Mouse (Mus musculus) adrenal gland, adult 8-10 months (tissue): ENCODE measurements at regions not wholly inside any gene's neighbourhood (a gene's known extent, or its start where the extent isn't known, plus 50 kb on each side); places are given as distances from the start of the nearest gene placed in this dataset.
A peak's percentile ranks its signal among the peaks of the same experiment; 100 is the strongest.

ENCODE experiments used
- DNase-seq: peaks from one replicate; pipeline ENCODE4 v3.0.0; 2022

DNA sequence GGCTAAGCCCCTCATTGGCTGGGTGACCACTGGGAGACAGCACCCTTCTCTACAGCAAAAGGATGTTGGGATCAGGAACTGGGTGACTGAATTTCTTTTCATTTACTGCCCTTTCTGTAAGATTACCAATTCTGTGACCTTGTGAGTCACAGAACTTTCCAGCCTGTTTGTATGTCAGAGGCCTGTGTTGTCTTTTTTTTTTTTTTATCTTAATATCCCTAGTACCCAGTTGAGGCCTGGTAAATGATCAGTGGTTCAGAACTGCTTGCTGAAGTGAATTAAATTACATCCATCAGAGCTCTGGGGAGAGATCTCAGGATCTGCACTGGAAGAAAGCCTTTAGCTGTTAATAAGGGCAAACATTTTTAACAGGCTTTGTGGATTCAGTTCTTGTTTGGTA is 114.8 kb upstream of the Zfp648 start:
- DNase-seq = no peak

DNA sequence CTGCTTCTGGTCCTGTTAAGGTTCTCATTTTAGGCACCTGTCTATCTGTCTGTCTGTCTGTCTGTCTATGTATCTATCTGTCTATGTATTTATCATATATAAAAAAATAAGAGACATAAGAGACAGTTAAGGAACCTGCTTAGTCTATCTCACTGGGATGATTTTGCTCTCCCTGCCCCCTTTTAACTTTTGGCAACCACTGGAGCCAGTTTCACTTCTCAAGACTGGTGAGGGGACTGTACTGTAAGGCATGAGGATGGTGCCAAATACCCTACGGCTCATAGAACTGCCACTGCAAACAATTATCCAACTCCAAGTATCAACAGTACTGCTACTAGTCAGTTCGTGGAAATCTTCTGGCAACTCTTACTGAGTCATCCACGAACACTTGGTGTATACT is 111.2 kb upstream of the Zfp648 start:
- no peak for DNase-seq

DNA sequence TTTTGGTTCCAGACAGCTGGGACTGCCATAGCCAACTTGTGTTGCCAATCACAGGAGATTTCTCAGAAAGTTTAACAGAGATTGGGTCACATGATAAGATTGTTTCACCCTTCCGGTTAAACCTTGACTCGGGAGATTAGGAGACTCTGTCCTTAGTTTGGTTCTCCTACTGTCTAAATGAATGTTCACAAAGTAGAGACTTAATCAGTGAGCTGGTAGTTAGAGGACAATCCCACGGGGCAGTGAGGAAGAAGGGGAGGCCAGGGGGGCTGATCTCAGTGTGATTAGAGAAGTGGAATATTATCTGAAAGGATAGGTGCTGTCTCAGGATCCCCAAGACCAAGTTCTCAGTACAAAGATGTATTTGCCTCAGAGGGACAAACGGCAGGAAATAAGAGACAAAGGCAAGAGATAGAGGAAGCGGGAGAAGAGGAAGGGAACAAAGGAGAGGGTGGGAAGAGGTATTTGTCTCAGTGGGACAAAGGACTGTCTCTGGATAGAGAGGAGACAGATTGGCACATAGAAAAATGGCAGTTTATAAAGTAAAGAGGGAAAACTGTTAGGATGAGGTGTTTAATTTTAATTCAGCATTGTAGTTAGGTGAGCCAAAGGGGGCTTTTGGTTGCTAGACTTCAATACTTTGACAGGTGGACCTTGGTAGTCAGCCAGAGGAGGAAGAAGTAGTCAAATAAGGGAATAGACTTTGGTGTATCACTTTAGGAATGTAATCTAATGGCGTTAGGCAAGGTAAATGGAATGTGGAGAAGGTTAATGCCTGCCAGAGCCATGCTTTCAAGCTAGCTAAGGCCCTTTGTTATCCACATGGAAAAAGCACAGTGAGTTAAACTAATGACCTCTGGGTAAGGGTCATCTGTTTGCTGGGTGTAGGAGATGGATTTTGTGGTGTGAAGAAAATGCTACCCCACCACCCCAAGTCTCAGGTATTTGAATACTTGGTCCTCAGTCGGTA is 110.2 kb upstream of the Zfp648 start:
- DNase-seq = no peak

DNA sequence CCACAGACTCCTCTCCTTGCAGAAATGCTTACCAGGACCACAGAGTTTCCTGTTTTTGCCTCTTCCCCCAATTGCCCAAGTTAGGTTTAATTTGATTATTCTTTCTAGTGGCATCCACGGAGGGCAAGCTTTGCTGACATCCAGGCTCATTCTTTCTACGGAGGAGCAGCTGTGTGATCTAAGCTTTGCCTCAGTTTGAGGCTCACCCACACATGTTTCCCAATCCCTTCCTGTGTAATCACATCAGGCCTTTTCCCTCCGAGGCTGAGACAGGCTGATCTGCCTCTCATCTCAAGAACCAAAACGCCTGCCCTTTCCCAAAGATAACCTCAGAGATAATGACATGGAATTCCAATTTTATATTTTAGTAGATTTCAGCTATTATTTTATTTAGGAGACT is 107.4 kb upstream of the Zfp648 start:
- no peak for DNase-seq

DNA sequence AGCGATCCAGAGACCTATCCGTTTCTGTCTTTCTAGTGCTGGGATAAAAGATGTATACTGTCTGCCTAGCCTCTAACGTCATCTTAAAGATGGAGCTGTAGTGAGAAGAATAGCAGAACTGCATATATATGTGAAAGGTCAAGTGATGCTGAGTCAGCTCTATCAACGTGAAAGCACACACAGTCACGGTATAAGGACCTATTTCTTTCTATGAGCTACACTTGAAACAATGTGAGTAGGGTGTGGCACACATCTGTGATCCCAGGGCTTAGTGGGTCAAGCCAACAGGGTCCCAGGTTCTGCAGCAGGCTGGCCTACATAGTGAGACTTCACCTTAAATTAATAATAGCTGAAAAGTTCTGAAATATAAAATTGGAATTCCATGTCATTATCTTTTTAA is 106.6 kb upstream of the Zfp648 start:
- no peak for DNase-seq

DNA sequence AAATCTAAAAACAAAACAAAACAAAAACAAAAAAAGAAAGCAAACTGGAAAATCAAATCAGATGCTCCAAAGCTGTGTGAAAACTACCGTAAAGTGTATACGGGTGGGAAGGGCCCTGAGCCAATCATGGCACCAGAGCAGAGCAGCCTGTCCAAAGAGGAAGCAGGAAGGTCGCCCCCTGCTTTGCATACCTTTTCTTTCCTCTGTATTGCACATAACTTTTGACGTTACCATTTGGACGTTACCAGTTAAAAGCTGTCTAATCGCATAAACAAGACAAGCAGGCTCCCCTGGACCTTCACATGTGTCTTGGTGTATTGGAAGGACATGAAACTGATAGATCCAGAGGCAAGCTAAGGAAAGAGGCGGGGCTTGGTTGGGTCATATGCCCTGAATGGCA is 104.9 kb upstream of the Zfp648 start:
- no peak for DNase-seq

DNA sequence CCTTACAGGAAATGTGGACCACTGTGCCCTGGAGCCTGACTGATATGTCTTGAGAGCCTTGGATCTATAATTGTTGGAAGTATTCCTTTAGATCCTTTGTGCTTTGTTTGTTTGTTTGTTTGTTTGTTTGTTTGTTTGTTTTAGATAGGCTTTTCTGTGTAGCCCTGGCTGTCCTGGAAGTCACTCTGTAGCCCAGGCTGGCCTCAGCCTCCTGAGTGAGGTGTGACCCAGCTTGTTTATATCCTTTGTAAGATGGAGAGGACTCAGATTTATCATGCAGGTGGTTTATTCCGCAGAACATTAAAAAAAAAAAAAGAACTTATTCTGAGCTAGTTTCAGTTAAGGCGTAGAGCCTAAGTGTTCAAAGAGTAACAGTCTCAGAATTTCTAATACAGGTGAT is 104.1 kb upstream of the Zfp648 start:
- no peak for DNase-seq

DNA sequence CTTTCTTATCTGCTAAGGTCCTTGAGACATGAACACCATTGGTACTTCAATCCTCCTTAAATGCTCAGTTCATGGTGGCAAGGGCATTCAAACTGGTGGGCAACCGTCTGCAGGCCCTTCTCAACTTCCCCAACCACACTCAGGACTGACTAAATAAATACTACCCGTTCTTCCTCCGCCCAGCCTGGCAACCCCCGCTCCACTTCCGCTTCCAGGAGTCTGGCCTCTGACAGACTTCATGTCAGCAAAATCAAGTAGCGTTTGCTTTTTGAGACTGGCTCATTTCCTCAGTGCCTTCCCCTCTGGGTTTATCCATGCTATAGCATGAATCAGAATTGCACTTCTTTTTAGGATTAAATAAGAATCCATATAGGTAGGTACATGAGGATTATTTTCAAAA is 103.3 kb upstream of the Zfp648 start:
- no peak for DNase-seq

DNA sequence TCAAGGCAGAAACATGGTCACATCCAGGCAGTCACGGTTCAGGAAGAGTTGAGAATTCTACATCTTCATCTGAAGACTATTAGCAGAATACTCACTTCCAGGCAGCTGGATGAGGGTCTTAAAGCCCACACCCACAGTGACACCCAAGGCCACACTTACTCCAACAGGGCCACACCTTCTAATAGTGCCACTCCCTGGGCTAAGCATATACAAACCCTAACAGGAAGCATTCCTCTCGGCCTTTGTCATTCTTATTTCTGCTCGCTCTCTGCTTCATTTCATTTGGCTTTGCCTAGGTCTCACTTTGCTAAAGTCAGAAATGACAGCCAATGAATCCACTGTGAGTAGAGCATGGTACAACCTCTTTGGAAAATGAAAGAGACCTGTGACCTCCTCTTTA is 100.4 kb upstream of the Zfp648 start:
- DNase-seq = no peak

DNA sequence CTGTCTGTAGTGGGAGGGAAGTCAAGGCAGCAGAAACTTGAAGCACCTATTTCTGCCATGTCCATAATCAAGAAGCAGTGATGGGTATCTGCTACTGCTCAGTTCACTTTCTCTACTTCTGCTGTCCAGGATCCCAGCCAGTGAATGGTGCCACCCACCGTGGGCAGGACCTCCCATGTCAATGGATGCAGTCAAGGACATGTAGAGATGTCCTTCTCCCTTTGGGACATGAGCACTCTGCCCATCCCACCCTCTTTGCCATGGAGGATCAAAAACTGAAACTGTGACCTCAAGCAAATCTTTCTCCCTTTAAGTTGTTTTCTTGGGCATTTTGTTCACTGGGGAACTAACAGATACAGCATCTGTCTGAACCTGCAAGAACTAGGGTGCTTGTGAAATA is 99.6 kb upstream of the Zfp648 start:
- DNase-seq = no peak

DNA sequence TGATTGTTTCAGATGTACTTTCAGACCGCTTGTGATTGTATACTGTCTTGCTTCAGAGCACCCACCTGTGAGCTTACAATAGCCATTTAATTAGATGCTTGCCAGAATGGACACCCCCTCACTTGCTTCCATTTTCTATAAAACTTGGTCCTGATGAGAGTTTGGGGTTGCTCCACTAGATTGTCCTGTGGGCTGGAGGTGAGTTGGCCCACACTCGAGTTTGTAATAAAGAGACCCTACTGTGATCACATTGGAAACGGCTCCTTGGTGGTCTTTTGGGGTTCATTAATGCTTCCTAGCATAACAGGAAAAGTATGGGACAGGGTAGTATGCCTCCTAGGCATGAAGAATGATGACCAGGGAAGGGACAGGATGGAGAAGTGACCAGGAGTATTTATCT is 98.8 kb upstream of the Zfp648 start:
- DNase-seq = no peak

DNA sequence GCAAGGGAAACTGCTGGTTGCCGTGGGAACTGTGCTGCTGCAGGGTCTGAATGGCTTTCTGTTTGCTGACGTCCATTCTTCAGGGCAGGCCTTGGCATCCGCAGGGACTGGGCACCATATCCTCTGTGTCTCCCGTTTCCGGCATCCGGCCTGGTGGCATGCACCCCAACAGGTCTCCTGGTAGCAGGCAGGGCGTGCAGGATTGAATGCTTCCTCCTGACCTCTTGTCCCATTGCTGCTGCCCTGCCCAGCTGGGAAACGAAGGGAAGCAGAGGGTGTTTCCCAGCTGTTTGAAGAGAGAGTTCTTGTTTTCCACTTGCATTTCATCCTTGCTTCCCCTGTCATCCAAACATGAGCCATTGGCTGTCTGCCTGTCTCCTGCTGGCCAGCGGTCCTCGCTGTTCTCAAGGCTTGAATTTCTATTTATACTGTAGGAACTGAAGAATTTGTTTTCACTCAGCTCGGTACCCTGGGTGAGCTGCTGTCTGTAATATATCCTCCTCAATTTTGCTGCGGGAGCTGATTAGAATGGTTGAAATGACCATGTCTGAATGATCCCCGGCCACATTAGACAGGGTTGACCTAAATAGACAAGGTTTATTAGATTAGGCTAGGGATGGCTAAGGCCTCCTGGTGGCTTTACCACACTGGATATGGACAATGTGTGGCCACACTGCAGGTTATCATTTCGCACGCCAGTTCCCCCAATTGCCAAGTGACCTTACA is 98.0 kb upstream of the Zfp648 start:
- peak; percentile 66 for DNase-seq

DNA sequence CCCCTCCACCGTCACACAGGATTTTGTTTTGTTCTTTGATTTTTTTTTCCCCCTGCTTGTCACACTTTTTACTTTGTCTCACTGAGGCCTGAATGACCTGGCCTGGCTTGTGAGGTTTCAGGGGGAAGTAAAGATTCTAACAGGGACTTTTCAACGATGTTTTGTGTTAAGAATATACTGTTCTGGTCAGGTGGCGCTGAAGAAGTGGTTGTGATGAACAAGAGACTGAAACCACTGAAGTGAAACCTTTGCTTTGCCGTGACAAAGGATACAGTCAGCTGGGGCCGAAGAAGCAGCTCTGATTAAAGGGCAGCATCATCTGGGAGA is 97.4 kb upstream of the Zfp648 start:
- DNase-seq = no peak

DNA sequence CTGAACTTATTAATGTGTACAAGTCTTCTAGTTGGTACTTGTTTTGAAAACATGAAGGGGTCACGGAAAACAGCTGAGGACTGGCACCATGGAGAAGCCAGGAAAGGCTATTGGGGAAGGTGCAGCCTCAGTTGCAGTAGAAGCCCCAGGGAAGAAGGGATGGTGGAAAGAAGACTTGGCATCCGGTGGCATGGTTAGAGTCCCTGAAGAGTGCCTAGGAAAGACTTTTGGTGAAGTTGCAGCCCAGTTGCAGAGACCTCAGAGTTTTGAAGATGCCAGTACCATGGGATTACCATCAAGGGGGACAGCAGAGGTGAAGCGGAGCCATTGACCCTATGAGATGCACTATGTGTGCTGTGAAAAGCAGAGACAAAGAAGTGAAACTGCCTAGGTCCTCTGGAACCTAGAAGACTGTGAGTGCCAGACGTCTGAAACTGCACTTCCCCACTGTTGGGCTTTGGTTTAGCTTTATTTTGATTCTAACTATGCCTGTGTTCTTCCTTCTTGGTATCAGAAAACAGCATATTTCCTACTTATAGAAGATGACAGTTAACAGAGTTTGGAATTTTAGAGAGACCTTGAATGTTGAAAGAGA is 96.9 kb upstream of the Zfp648 start:
- DNase-seq = no peak

DNA sequence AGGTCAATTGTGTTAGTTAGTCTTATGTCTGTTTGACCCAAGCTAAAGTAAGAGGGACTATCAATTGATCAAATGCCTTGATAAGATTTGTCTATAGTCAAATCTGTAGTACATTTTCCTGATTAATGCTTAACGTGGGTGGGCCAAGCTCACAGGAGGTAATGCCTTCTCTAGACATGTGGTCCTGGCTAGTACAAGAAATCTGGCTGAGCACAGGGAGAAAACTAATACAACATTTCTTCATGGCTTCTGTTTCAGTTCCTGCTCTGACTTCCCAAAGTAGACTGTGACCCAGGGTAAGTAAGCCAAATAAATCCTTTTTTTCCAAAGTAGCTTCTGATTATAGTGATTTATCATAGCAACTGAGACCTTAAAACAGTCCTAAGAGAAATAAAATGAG is 96.2 kb upstream of the Zfp648 start:
- no peak for DNase-seq

DNA sequence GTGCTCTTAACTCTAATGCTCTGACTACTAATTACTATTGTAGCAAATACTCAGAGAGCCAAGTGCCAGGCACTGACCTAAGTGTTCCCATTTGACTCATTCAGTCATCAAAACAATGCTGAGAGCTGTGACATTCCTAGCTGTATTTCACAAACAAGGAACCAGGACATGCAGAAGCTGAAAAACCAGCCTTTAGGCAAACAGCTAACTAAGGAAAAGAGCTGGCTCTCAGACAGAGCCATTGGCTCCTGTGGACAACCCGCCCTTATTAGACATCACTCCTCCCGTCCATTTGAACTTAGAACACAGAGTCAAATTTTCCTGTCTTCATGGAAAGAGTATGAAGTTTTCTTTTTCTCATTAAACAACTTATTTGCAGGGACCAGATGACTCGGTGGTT is 88.5 kb upstream of the Zfp648 start:
- no peak for DNase-seq

DNA sequence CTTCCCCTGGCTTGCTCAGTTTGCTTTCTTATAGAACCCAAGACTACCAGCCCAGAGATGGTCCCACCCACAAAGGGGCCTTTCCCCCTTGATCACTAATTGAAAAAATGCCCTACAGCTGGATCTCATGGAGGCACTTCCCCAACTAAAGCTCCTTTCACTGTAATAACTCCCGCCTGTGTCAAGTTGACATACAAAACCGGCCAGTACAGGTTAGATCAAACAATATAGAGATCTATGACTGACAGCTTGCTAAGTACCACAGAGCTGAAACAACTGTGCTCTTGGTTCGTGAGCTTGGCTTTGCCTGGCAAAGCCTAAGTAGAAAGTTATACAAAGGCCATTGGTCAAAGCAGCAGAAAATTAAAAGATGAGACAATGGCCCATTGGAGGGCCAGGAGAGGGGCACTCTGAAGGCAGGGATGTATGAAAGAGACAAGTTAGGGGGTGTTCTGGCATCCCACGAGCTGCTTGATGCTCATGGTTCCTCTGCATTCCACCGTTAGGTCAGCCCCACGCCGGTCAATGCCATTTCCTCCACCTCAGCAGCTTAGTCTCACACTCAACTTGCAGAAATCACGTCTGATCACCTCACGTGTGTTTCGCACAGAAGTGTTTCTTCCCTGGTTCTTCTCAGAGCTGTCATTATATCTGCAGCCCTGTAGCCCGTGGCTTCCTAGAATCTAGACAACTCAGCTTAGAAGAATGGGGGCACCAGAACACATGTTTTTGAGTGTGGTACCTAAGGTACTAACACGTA is 87.5 kb upstream of the Zfp648 start:
- no peak for DNase-seq

DNA sequence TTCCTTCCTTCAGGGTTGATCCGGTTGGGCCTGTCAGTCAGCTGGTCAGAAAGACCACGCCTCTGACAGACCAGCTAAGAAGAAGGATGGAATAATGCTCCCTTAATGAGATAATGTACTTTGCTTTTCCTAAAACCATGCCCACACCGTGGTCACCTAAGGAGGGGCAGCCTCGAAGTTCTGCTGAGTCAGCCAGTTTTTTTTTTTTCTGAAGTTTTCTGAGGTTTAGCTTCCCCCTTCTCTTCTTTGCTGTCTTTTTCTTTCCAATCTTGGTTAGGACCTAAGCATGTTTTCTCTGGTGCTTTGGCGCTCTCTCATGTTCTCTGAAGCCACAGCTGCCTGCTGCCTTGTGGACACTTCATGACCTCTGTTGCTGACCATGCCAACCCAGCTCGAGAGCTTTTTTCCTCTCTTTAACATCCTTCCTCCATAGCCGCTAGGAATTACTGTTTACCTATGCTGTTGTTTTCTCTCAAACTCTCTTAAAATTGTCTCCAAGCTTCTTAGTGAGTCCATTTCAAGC is 84.7 kb upstream of the Zfp648 start:
- DNase-seq = no peak

DNA sequence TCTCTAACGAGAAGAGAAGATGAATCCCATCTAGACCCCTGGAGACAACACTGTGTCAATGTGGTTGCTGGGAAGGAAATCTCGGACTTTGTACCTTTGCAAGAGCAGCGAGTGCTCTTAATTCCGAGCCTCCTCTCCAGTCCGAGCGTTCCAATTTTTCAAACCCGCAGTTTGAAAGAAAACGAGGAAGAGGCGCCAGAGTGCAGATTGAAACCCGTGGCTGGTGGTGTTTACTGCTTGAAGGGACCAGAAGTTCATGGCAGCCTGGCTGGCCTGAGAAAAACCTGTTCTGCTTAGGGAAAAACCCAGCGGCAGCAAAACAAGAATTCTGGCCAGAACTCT is 83.7 kb upstream of the Zfp648 start:
- DNase-seq = no peak

DNA sequence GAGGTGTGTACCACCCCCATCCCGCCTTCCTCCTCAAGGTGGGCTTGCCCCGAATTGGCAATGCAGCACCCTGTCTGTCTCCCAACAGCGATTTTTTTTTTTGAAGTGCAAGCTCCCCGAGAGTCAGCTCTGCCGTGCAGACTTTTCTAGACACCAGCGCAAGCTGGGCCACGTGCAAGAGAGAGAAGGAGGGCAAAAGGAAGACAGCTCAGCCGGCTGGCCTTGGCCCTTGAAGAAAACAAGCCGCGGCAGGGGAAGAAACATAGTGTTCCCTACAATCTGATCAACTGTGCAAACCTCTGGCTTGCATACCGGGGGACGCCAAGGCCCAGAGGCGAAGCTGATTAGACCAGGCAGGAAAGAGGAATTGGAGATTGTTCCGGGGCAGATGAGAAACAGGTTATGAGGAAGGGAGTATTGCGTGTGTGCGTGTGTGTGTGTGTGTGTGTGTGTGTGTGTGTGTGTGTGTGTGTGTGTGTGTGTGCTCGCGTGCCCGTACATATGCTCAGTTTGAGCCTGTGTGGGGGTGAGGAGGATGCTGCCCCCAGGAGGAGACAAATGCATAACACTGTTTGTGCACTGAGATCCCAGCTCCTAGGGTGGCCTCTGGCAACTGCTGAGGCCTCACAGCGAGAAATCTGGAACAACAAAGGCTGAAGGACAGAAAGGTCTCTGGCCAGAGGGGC is 83.2 kb upstream of the Zfp648 start:
- DNase-seq = peak; percentile 85

DNA sequence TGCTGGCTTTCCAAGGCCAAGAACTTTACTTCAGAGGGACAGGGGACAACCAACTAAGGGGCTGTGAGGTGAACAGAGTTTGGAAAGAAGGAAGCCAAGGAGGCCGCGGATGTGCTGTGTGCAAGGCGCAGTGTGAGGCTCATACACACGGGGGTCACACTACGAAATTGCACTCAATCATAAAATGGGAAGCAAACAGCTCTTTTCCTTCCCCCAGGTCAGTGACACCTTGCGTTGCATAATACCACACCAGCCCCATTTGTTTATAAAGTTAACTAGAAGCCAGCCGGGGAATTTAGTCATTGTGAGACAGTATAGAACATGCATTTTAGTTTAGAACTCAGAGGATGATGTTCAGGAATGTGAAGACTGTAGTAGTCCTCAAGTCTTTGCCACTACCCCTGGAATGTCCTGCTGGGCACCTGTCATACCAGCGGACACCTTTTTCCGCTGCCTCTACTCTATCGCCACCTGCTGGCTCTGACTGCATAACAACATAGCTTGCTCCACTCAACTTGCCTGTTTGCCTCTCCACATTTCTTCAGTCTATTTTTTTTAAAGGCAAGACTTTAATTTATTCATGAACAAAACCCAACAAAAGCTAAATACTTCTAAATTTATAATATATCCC is 82.5 kb upstream of the Zfp648 start:
- DNase-seq = peak; percentile 55

DNA sequence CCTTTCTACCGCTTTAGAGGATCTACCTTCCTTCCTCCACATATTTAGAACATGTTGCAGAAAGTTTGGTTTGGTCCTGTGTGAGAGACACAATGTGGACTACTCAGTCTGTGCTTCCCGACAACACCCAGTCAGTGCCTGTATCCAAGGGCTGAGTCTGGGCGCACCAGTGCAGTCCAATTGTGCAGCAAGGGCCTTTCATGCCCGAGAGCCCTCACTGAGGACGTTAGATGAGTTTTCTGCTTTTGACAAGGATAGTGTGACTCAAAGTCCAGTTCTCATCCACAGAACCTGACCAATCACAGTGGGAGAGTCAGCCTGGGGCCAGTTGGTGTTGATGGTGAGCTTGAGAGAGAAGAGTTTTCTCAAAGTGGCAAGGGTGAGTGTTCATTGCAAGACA is 81.4 kb upstream of the Zfp648 start:
- no peak for DNase-seq
